Mouse (Mus musculus) bone marrow macrophage, adult 2 months (primary cell): ENCODE results near the gene Gm2115.

Experiments
- CTCF ChIP-seq: IDR thresholded peaks from 2 replicates; pipeline ENCODE4 v1.5.1; 2012; ENCODE audit warnings: low read depth, mild to moderate bottlenecking, low read length, moderate library complexity
- POLR2A ChIP-seq: IDR thresholded peaks from 2 replicates; pipeline ENCODE4 v1.6.1; 2012; ENCODE audit warnings: mild to moderate bottlenecking, low read depth, low read length, borderline replicate concordance

- no peak for TF ChIP-seq CTCF
- no peak for TF ChIP-seq POLR2A
Measured at GRCm38 (mm10) chr7:84604501-84604900, 75.7 kb downstream of the Gm2115 start.
